ENCODE assay signal across 10 mouse cellular contexts in genomic region chr16:24819127-24819526, GRCm38 (mm10).
DNase-seq lines count a peak whose midpoint lies in the region; ATAC-seq and TF ChIP-seq lines count a peak whose summit lies in the region.
"Had no signal": no experiment of that assay in that cellular context is flagged by ENCODE, and none has a peak within 500 bp of the region (broad histone marks: within the 10 kb centered on the region; RNA-seq: fewer than 3 reads in every experiment).

No protein-coding gene starts in this region.

- H3K27ac ChIP-seq in midbrain, embryonic 12.5 days (replicated peaks) = no peak overlapping the region
- H3K27ac ChIP-seq: liver, embryonic 15.5 days had no signal

- H3K9me3 ChIP-seq in midbrain, embryonic 12.5 days = no peaks in the 10 kb centered on the region
- H3K9me3 ChIP-seq: liver, embryonic 15.5 days had no signal

- no peak overlapping the region for H3K9ac ChIP-seq in midbrain, embryonic 12.5 days (replicated peaks)
- H3K9ac ChIP-seq: liver, embryonic 15.5 days had no signal

- peak; percentile 16 for DNase-seq in kidney, postnatal 10 days
- DNase-seq in kidney, adult 8-10 months = no peak
- no peak for DNase-seq in Patski (ENCODE audit: low read depth, low spot score)
- peak; percentile 14 for DNase-seq in cerebellum, adult 8-10 months
- no peak for DNase-seq in layer of hippocampus, adult 8-10 months (ENCODE audit: low spot score in 2 of 2)
- no peak for DNase-seq in ovary, postnatal 10 days (ENCODE audit: low spot score)
- DNase-seq: right cerebral cortex, postnatal 4 days had no signal

- H3K27me3 ChIP-seq in Patski = no peaks in the 10 kb centered on the region
- H3K27me3 ChIP-seq in midbrain, embryonic 12.5 days = no peaks in the 10 kb centered on the region
- H3K27me3 ChIP-seq: liver, embryonic 15.5 days had no signal

- CTCF ChIA-PET in Patski (lab: Charles Lee) = interaction anchor here (1.5 kb wide), 1 partner anchor 240 kb away, joined by 3 read pairs; no protein-coding TSS in a partner anchor

- POLR2A ChIA-PET in Patski (lab: Charles Lee) = interaction anchor here (0.6 to 0.8 kb wide), 2 partner anchors 153 to 534 kb away, joined by 3 to 5 read pairs; no protein-coding TSS in a partner anchor

- H3K36me3 ChIP-seq in midbrain, embryonic 12.5 days = no peaks in the 10 kb centered on the region
- H3K36me3 ChIP-seq: liver, embryonic 15.5 days had no signal

- H3K4me3 ChIP-seq in midbrain, embryonic 12.5 days = no peak overlapping the region
- H3K4me3 ChIP-seq: erythroblast, embryonic 14.5 days; liver, embryonic 15.5 days had no signal

- WGBS in midbrain, embryonic 12.5 days = 69% methylated on average over 4 of the region's 4 CpGs

- in situ Hi-C loops in Patski (cut with MboI; ENCODE audit: low pct_unique_long_range_greater_than_20kb) = no loop called here

- no peak for ATAC-seq in Patski
- peak; percentile 41; the same call in 1 of the 2 replicates for ATAC-seq in midbrain, embryonic 12.5 days (ENCODE audit: low FRiP score, low read depth)

- no peaks in the 10 kb centered on the region for H3K4me1 ChIP-seq in midbrain, embryonic 12.5 days
- H3K4me1 ChIP-seq: liver, embryonic 15.5 days had no signal

- H3K4me2 ChIP-seq in midbrain, embryonic 12.5 days (replicated peaks) = no peak overlapping the region
- H3K4me2 ChIP-seq: liver, embryonic 15.5 days had no signal

- peak; percentile 51 for TF ChIP-seq CTCF in Patski (IDR thresholded peaks at IDR 0.05)

Comparison
In these comparisons a context has a peak if more than half of its experiments do, and no peak if none do; other contexts are left out.
1. DNase-seq: peak in kidney, postnatal 10 days (single experiment) and cerebellum, adult 8-10 months (single experiment); none in kidney, adult 8-10 months (0 of 2), Patski (single experiment), layer of hippocampus, adult 8-10 months (0 of 2) and ovary, postnatal 10 days (single experiment).